Mouse (Mus musculus): Measurements from ENCODE around the gene Fbxw2. TPM values are rescaled to one million over a fixed set of nuclear protein-coding genes. Genes with fewer than 3 reads are reported as not detected.
"Not testable (repeated sequence)": the region's sequence is repeated elsewhere in the genome, so short reads cannot be mapped to it uniquely, and the experiment has no call there.

Fbxw2 gene
- polyA plus RNA-seq, 1 experiment, result 76.5 TPM

GRCm38 (mm10) chr2:34777237-34777868 lies 48.8 kb downstream of the Fbxw2 start:
- no peak for DNase-seq (ENCODE audit: extremely low spot score in 1 of 2, low spot score in 1 of 2)

GRCm38 (mm10) chr2:34774493-34774892 lies 51.6 kb downstream of the Fbxw2 start:
- DNase-seq (ENCODE audit: extremely low spot score in 1 of 2, low spot score in 1 of 2), result no peak

GRCm38 (mm10) chr2:34773673-34774072 lies 52.4 kb downstream of the Fbxw2 start:
- no peak for DNase-seq (ENCODE audit: extremely low spot score in 1 of 2, low spot score in 1 of 2)

- peak in 1 of 2 experiments; percentile 25 for DNase-seq (ENCODE audit: extremely low spot score in 1 of 2, low spot score in 1 of 2)
Observed at GRCm38 (mm10) chr2:34772252-34773235, 53.6 kb downstream of the Fbxw2 start.

GRCm38 (mm10) chr2:34771368-34772226 lies 54.5 kb downstream of the Fbxw2 start, which contains the start of gene Hspa5:
Gene Hspa5 (plus strand): TSS chr2:34771970.
- peak; percentile 100 for DNase-seq (ENCODE audit: extremely low spot score in 1 of 2, low spot score in 1 of 2)

GRCm38 (mm10) chr2:34770951-34771350 lies 55.2 kb downstream of the Fbxw2 start:
- no peak for DNase-seq (ENCODE audit: extremely low spot score in 1 of 2, low spot score in 1 of 2)

- DNase-seq (ENCODE audit: extremely low spot score in 1 of 2, low spot score in 1 of 2), result no peak
Observed at GRCm38 (mm10) chr2:34770049-34770448, 56.1 kb downstream of the Fbxw2 start.

GRCm38 (mm10) chr2:34764801-34765200 lies 61.3 kb downstream of the Fbxw2 start:
- no peak for DNase-seq (ENCODE audit: extremely low spot score in 1 of 2, low spot score in 1 of 2)

GRCm38 (mm10) chr2:34762872-34763271 lies 63.2 kb downstream of the Fbxw2 start:
- DNase-seq (ENCODE audit: extremely low spot score in 1 of 2, low spot score in 1 of 2), result no peak

GRCm38 (mm10) chr2:34762174-34762573 lies 63.9 kb downstream of the Fbxw2 start:
- DNase-seq (ENCODE audit: extremely low spot score in 1 of 2, low spot score in 1 of 2), result no peak

GRCm38 (mm10) chr2:34761272-34761671 lies 64.8 kb downstream of the Fbxw2 start:
- DNase-seq (ENCODE audit: extremely low spot score in 1 of 2, low spot score in 1 of 2), result not testable (repeated sequence)

- no peak for DNase-seq (ENCODE audit: extremely low spot score in 1 of 2, low spot score in 1 of 2)
Observed at GRCm38 (mm10) chr2:34757341-34757740, 68.8 kb downstream of the Fbxw2 start.

- peak in 1 of 2 experiments; percentile 29 for DNase-seq (ENCODE audit: extremely low spot score in 1 of 2, low spot score in 1 of 2)
Observed at GRCm38 (mm10) chr2:34754551-34755358, 71.4 kb downstream of the Fbxw2 start, which contains the start of gene Gapvd1. Gene Gapvd1 (minus strand): TSS chr2:34755232.

Other genes with a start within 250 kb of the Fbxw2 start
- 43.8 and 53.8 TPM in 2 replicates for gene Gapvd1, start 71.1 kb downstream of the Fbxw2 start, polyA plus RNA-seq (2012; rRNA removed)
- 207 and 209 TPM in 2 replicates for gene Hspa5, start 54.3 kb downstream of the Fbxw2 start, polyA plus RNA-seq (2012; rRNA removed)
- gene Rabepk, start 26.4 kb downstream of the Fbxw2 start, polyA plus RNA-seq (2012; rRNA removed), result 37.0 and 38.3 TPM in 2 replicates
- not detected in 2 replicates for gene Gm34653, start 6.7 kb upstream of the Fbxw2 start, polyA plus RNA-seq (2012; rRNA removed)
- gene Cutal, start 48.1 kb upstream of the Fbxw2 start, polyA plus RNA-seq (2012; rRNA removed), result 0.55 and 0.58 TPM in 2 replicates
- 35.2 and 44.2 TPM in 2 replicates for gene Psmd5, start 48.7 kb upstream of the Fbxw2 start, polyA plus RNA-seq (2012; rRNA removed)
- gene Phf19, start 87.7 kb upstream of the Fbxw2 start, polyA plus RNA-seq (2012; rRNA removed), result 1.2 and 1.3 TPM in 2 replicates
- 3.5 and 4.8 TPM in 2 replicates for gene Traf1, start 135.5 kb upstream of the Fbxw2 start, polyA plus RNA-seq (2012; rRNA removed)
- 0.48 and 0.50 TPM in 2 replicates for gene Hc, start 235.1 kb upstream of the Fbxw2 start, polyA plus RNA-seq (2012; rRNA removed)